Mouse (Mus musculus) midbrain, embryonic 13.5 days (tissue): ENCODE results near the gene Parp16. TPM values are rescaled to one million over a fixed set of nuclear protein-coding genes. Genes with fewer than 3 reads are reported as not detected.
"Not testable (repeated sequence)": the region's sequence is repeated elsewhere in the genome, so short reads cannot be mapped to it uniquely, and the experiment has no call there.

Experiments
- ATAC-seq: fragments of 200-750 bp; cut with Nextera tagmentation; 2 replicates; pipeline ENCODE4 v1.8.0; 2017; ENCODE audit warnings: mild to moderate bottlenecking, moderate TSS enrichment, moderate library complexity
- H3K27ac ChIP-seq: fragments of 300-500 bp; sonication (generic); 2 replicates; pipeline ENCODE4 v1.5.1; 2015; ENCODE audit warnings: inconsistent platforms, mild to moderate bottlenecking, moderate library complexity
- H3K27me3 ChIP-seq: fragments of 300-500 bp; sonication (generic); 2 replicates; pipeline ENCODE4 v1.6.1; 2015; ENCODE audit warnings: mild to moderate bottlenecking, inconsistent platforms
- H3K36me3 ChIP-seq: fragments of 300-500 bp; sonication (generic); 2 replicates; pipeline ENCODE4 v1.6.1; 2015; ENCODE audit warnings: mild to moderate bottlenecking, inconsistent platforms
- H3K4me1 ChIP-seq: fragments of 300-500 bp; sonication (generic); replicated peaks from 2 replicates; pipeline ENCODE4 v1.6.1; 2015; ENCODE audit warnings: inconsistent platforms
- H3K4me2 ChIP-seq: fragments of 300-500 bp; sonication (generic); replicated peaks from 2 replicates; pipeline ENCODE4 v1.6.1; 2015; ENCODE audit warnings: moderate library complexity, mild to moderate bottlenecking, inconsistent platforms
- H3K4me3 ChIP-seq: fragments of 300-500 bp; sonication (generic); replicated peaks from 2 replicates; pipeline ENCODE4 v1.5.1; 2015; ENCODE audit warnings: mild to moderate bottlenecking, inconsistent platforms
- H3K9ac ChIP-seq: fragments of 300-500 bp; sonication (generic); replicated peaks from 2 replicates; pipeline ENCODE4 v1.6.1; 2015; ENCODE audit warnings: mild to moderate bottlenecking, inconsistent platforms
- H3K9me3 ChIP-seq: fragments of 300-500 bp; sonication (generic); 2 replicates; pipeline ENCODE4 v1.6.1; 2016; ENCODE audit warnings: mild to moderate bottlenecking, inconsistent platforms
- WGBS: fragments of 180-500 bp; shearing (Covaris S2); methylation state at CpG from one replicate; pipeline ENCODE4 v1.1.7; 2015; 5-methylcytosine and 5-hydroxymethylcytosine counted together
- polyA plus RNA-seq: library from polyadenylated mRNA; unstranded; fragments of >200 nt; fragmentation: Nextera tagmentation; extraction: Ambion mirVana; gene quantifications from 2 replicates; pipeline ENCODE4 v1.2.1, GENCODE M21; 2015

The Parp16 gene
- polyA plus RNA-seq, 1 experiment from 2014 or later = 5.6 TPM

DNA sequence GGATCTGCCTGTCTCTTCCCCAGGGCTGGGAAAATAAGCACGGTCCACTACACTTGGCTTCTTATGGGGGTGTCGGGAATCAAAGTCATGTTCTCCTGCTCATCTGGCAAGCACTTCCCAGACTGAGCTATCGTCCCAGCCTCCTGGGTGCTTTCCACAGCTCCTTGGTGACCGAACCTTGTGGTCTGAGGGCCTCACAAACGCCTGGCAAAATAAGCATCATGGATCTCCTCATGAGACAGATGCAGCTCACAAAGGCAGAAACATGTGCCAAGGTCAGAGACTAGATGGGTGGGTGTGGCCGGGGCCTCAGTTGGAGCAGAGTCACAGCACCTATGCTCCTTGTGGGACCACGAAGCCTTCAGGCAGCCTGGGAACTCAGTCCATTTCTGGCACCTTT, 64.2 kb downstream of the Parp16 start:
- WGBS = 81% methylated on average over 7 of the region's 7 CpGs
- Histone ChIP-seq H3K36me3 (no peaks in the 10 kb centered on the region), H3K27me3 (no peaks in the 10 kb centered on the region), H3K9ac (no peak overlapping the region), H3K4me2 (no peak overlapping the region), H3K9me3 (no peaks in the 10 kb centered on the region), H3K4me1 (no peaks in the 10 kb centered on the region), H3K4me3 (no peak overlapping the region), H3K27ac (no peak overlapping the region)
- no peak for ATAC-seq

GRCm38 (mm10) chr9:65261591-65262230, 66.6 kb downstream of the Parp16 start:
- Histone ChIP-seq H3K27me3 (no peaks in the 10 kb centered on the region), H3K4me2 (no peak overlapping the region), H3K27ac (no peak overlapping the region), H3K36me3 (no peaks in the 10 kb centered on the region), H3K4me3 (no peak overlapping the region), H3K9me3 (no peaks in the 10 kb centered on the region), H3K9ac (no peak overlapping the region), H3K4me1 (0 out of 2 replicates have a peak, but pooled peaks cover 3% of the 10 kb centered on the region)
- ATAC-seq = no peak
- WGBS = 96% methylated on average over 2 of the region's 2 CpGs

DNA sequence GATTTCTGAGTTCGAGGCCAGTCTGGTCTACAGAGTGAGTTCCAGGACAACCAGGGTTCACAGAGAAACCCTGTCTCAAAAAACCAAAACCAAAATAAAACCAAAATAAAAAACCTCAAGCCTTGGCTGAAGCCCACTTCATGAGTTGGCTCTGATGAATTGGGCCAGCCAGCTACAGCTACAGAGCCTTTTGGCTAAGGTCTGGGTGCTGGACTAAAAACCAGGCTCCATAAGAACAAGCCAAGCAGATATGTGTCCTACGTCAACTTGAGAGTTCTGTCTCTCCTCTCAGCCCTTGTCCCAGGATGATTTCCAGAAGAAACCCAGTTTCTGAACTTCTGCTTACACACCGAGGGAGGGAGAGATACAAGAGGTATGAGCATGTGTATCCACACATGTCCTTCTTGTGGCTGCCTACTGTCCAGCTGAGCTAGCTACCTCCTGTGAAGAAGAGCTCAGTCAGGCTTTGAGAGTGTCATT, 67.5 kb downstream of the Parp16 start:
- no peaks in the 10 kb centered on the region for H3K9me3 ChIP-seq
- no peak overlapping the region for H3K9ac ChIP-seq
- ATAC-seq = no peak
- H3K27me3 ChIP-seq = no peaks in the 10 kb centered on the region
- no peak overlapping the region for H3K27ac ChIP-seq
- H3K36me3 ChIP-seq = no peaks in the 10 kb centered on the region
- WGBS = 98% methylated on average over 3 of the region's 3 CpGs
- H3K4me1 ChIP-seq = peaks cover 7% of the 10 kb centered on the region
- H3K4me3 ChIP-seq = no peak overlapping the region
- H3K4me2 ChIP-seq = no peak overlapping the region

DNA sequence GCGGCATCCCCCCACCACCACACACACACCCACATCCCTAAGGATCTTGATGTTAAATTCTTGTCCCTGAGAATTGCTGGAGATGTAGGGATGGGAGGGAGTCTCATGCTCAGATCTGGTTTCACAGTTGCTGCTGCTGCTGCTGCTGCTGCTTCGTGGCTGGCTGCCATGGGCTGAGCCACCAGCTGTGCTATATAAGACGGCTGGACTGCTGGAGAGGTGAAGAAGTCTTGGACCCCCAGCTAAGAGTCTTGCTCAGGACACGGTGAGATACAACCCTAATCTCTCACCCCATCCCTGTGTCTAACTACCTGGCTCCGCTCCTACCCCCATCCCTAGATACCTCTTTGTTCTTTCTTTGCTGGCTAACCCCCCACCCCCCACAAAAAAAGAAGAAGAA, 69.8 kb downstream of the Parp16 start, which contains the start of gene Cilp:
Gene Cilp (plus strand): TSS at position 222 of the 400 bp plus-strand sequence.
- no peak for ATAC-seq
- no peaks in the 10 kb centered on the region for H3K36me3 ChIP-seq
- WGBS = 51% methylated on average over 5 of the region's 5 CpGs
- peaks cover 19% of the 10 kb centered on the region for H3K4me1 ChIP-seq
- peak within 1 kb of the TSS; percentile 37; the same call in 1 of the 2 replicates for H3K9ac ChIP-seq
- no peaks in the 10 kb centered on the region for H3K27me3 ChIP-seq
- H3K27ac ChIP-seq = 0 out of 2 replicates have a peak within 1 kb of the TSS, but pooled peaks have one; percentile 9
- no peak within 1 kb of the TSS for H3K4me3 ChIP-seq
- H3K9me3 ChIP-seq = no peaks in the 10 kb centered on the region
- no peak within 1 kb of the TSS for H3K4me2 ChIP-seq

DNA sequence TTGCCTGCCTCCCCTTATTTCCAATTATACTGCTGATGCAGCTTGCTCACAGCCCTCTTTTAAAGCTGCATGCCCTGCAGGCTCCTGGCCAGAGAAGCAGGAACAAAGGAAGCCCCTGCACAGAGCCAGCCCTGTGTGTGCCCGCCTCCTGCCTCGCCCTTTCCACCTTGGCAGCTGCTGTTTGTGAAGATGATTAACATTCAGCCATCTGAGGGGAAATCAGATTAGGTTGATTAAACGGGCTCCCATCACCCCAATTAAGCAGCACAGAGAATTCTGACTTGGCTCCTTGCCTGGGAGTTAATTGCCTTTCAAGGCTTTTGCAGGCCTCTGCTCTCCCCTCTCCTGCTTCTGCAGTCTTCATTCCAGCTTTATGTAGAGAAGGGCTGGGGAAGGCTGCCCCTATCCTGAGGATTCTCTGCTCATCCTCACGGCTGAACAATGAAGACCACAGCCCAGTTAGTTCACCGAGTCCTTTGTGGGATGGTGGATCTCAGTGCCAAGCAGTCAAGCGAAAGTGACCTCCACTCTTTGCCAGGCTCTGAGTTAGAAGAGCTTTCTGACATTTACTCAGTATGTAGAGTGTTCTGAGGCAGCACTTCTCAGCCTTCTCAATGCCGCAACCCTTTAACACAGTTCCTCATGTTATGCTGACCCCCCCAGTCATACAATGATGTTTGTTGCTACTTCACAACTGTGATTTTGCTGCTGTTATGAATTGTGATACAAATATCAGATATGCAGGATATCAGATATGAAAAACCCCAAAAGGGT, 72.8 kb downstream of the Parp16 start:
- peak; percentile 95 for ATAC-seq
- Histone ChIP-seq H3K36me3 (no peaks in the 10 kb centered on the region), H3K4me3 (no peak overlapping the region), H3K27ac (peak overlapping the region; percentile 89), H3K9me3 (no peaks in the 10 kb centered on the region), H3K27me3 (no peaks in the 10 kb centered on the region), H3K4me2 (no peak overlapping the region), H3K4me1 (peaks cover 19% of the 10 kb centered on the region), H3K9ac (no peak overlapping the region)
- WGBS = 23% methylated on average over 7 of the region's 7 CpGs

GRCm38 (mm10) chr9:65273048-65273809, 78.1 kb downstream of the Parp16 start:
- no peaks in the 10 kb centered on the region for H3K27me3 ChIP-seq
- ATAC-seq = no peak
- no peak overlapping the region for H3K9ac ChIP-seq
- peaks cover 6% of the 10 kb centered on the region for H3K4me1 ChIP-seq
- H3K4me3 ChIP-seq = no peak overlapping the region
- no peak overlapping the region for H3K4me2 ChIP-seq
- H3K27ac ChIP-seq = no peak overlapping the region
- H3K9me3 ChIP-seq = no peaks in the 10 kb centered on the region
- 93% methylated on average over 13 of the region's 13 CpGs for WGBS
- no peaks in the 10 kb centered on the region for H3K36me3 ChIP-seq

DNA sequence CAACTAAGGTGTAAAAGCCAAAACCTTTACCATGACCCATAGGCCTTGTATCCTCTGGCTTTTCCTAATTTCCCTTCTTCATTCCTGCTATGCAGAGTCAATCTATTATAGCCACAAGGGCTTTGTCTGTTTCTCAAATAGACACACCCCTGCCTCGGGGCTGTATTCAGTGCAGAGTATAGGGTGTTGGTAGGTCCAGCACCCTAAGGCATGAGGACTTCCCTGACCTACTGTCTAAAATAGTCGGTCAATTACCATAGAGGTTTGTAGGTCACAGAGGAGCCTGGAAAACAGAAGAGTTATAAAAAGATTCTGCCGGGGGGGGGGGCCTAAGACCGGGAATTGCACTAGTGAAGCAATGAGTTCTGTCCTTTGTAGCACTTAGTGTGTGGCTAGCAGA, 78.7 kb downstream of the Parp16 start:
- H3K9me3 ChIP-seq = no peaks in the 10 kb centered on the region

DNA sequence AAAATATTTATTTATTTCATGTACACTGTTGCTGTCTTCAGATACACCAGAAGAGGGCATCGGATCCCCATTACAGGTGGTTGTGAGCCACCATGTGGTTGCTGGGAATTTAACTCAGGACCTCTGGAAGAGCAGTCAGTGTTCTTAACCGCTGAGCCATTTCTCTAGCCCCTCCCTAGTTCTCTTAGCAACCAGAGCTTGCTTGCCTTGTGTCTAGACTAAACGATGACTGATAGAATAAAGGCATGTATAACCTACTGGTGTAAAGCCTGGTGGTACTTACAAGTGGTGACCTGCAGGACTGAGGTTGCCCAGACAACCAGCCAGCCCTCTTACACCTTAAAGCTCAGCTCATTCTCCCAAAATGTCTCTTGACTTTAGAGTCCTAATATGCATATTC, 79.7 kb downstream of the Parp16 start:
- not testable (repeated sequence) for H3K9ac ChIP-seq, H3K27me3 ChIP-seq, H3K27ac ChIP-seq, H3K4me1 ChIP-seq, H3K4me3 ChIP-seq, H3K36me3 ChIP-seq, H3K9me3 ChIP-seq, H3K4me2 ChIP-seq, ATAC-seq
- WGBS = 70% methylated on average over 3 of the region's 3 CpGs

More for the DNA sequence above, 78.7 kb downstream of the Parp16 start:
- 86% methylated on average over 4 of the region's 4 CpGs for WGBS
- no peak for ATAC-seq
- Histone ChIP-seq H3K4me3 (no peak overlapping the region), H3K27ac (no peak overlapping the region), H3K4me1 (no peaks in the 10 kb centered on the region; the same call in 1 of the 2 replicates), H3K9ac (no peak overlapping the region), H3K27me3 (no peaks in the 10 kb centered on the region), H3K36me3 (no peaks in the 10 kb centered on the region), H3K4me2 (no peak overlapping the region)

- H3K9ac ChIP-seq = no peak overlapping the region
- no peaks in the 10 kb centered on the region for H3K9me3 ChIP-seq
- H3K4me3 ChIP-seq = no peak overlapping the region
- no peak overlapping the region for H3K4me2 ChIP-seq
- ATAC-seq = no peak
- no peaks in the 10 kb centered on the region for H3K4me1 ChIP-seq
- no peaks in the 10 kb centered on the region for H3K36me3 ChIP-seq
- no peaks in the 10 kb centered on the region for H3K27me3 ChIP-seq
- H3K27ac ChIP-seq = no peak overlapping the region
- WGBS = 82% methylated on average over 4 of the region's 4 CpGs
Observed at GRCm38 (mm10) chr9:65275810-65276530, 80.8 kb downstream of the Parp16 start.

DNA sequence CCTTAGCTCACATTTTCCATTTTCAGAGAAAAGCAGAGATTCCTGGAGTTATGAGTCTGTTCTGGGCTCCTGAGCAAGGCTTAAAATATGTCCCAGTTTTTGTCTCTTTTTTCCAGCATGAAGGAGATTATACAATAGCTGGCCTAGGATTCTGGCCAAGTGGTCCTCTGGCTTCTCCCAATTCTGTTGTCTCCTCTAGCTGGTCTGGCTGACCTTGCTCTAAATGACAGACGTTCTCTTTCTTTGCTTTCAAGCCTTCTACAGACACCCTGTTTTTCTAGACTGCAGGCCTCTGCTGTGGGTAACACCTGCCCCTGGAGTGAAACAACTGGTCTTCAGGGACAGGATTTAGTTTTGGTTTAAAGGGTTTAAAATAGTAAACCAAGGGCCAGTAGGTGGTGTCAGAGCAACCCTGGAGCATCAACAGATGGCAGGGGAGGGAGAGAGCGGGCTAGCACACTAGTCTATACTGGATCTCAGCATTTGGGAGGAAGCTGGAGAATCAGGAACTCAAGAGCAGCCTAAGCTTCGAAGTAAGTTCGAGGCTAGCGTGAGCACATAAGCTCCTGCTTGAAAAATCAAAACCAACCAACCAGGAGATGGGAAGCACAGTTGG, 86.5 kb downstream of the Parp16 start:
- WGBS = 66% methylated on average over 5 of the region's 5 CpGs
- no peaks in the 10 kb centered on the region for H3K4me1 ChIP-seq
- no peak overlapping the region for H3K9ac ChIP-seq
- no peak overlapping the region for H3K4me2 ChIP-seq
- ATAC-seq = no peak
- H3K36me3 ChIP-seq = no peaks in the 10 kb centered on the region
- no peak overlapping the region for H3K4me3 ChIP-seq
- H3K27ac ChIP-seq = no peak overlapping the region
- H3K9me3 ChIP-seq = no peaks in the 10 kb centered on the region
- H3K27me3 ChIP-seq = no peaks in the 10 kb centered on the region

DNA sequence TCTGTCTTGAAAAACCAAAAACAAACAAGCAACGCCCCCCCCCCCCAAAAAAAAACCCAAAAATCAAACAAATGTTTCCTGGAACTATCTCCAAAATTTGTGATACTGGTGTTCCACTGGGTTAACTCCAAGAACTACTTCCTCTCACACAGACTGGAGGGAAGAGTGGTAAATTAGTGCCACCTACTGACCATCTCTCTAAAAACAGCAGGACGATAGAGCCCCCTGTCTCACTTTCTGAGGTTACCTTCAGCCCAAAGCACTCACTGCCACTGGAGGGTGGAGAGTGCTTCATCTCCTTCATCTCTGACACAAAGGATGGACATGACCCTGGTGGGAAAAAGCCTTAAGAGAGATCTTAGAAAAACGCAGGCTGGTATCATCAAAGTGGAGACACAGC, 88.1 kb downstream of the Parp16 start:
- Histone ChIP-seq H3K4me2 (no peak overlapping the region), H3K4me3 (no peak overlapping the region), H3K9ac (no peak overlapping the region), H3K27me3 (no peaks in the 10 kb centered on the region), H3K36me3 (no peaks in the 10 kb centered on the region), H3K4me1 (no peaks in the 10 kb centered on the region), H3K9me3 (no peaks in the 10 kb centered on the region), H3K27ac (no peak overlapping the region)
- peak; percentile 68; the same call in 1 of the 2 replicates for ATAC-seq
- 2% methylated on average over 3 of the region's 3 CpGs for WGBS
